Mouse (Mus musculus): ENCODE results near the gene Scml4. TPM values are rescaled to one million over a fixed set of nuclear protein-coding genes. Genes with fewer than 3 reads are reported as not detected.
A peak's percentile ranks its signal among the peaks of the same experiment; 100 is the strongest.

The Scml4 gene
- total and polyA plus RNA-seq, 3 experiments = 0.84 to 1.3 (median 1.3) TPM

DNA sequence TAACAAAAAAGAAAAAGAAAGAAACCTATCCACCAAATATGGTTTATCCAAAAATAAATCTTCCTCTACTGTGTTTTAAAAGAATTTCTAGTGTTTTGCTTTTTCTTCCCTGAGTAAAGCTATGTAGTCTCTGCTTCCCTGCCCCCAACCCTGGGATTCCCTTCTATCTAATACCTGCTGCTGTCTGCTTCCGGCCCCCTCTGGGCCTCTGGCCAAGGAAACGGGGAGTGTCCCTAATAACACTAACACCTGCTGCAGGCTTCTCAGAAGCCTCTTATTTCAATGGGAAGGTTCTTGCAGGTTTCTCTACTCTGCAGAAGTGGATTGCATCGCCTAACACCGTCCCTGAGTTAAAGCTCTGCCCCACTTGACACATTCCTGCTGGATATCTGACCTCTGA, 50.4 kb downstream of the Scml4 start:
- no peak overlapping the region for H3K9ac ChIP-seq (ENCODE audit: low read depth, low read length)
- no peaks in the 10 kb centered on the region for H3K79me2 ChIP-seq (replicated peaks; ENCODE audit: control insufficient read depth, insufficient read depth, low read length)
- intact Hi-C loops (cut with DNase I) = no loop called here
- TF ChIP-seq POLR2A (IDR thresholded peaks at IDR 0.05; ENCODE audit: insufficient read depth, low read depth, low read length) (no peak), CTCF (IDR thresholded peaks at IDR 0.05) (no peak), EP300 (IDR thresholded peaks at IDR 0.05; ENCODE audit: insufficient read depth, low read depth, low read length) (no peak)
- no peak for DNase-seq
- H3K4me3 ChIP-seq = no peak overlapping the region
- H3K36me3 ChIP-seq (ENCODE audit: control insufficient read depth, insufficient read depth, low read length) = no peaks in the 10 kb centered on the region
- H3K27me3 ChIP-seq (ENCODE audit: control insufficient read depth, insufficient read depth, low read length) = no peaks in the 10 kb centered on the region
- H3K27ac ChIP-seq = no peak overlapping the region
- 20% methylated on average over 4 of the region's 4 CpGs for WGBS
- peaks cover 2% of the 10 kb centered on the region for H3K4me1 ChIP-seq (ENCODE audit: control insufficient read depth, insufficient read depth, low read length)

GRCm38 (mm10) chr10:42912056-42912455, 51.9 kb downstream of the Scml4 start:
- intact Hi-C loops (cut with DNase I) = no loop called here
- DNase-seq = no peak
- no peak overlapping the region for H3K4me3 ChIP-seq
- WGBS = 94% methylated on average over 10 of the region's 10 CpGs
- H3K79me2 ChIP-seq (replicated peaks; ENCODE audit: control insufficient read depth, insufficient read depth, low read length) = no peaks in the 10 kb centered on the region
- TF ChIP-seq POLR2A (IDR thresholded peaks at IDR 0.05; ENCODE audit: insufficient read depth, low read depth, low read length) (no peak), CTCF (IDR thresholded peaks at IDR 0.05) (no peak), EP300 (IDR thresholded peaks at IDR 0.05; ENCODE audit: insufficient read depth, low read depth, low read length) (no peak)
- no peak overlapping the region for H3K9ac ChIP-seq (ENCODE audit: low read depth, low read length)
- H3K36me3 ChIP-seq (ENCODE audit: control insufficient read depth, insufficient read depth, low read length) = no peaks in the 10 kb centered on the region
- no peak overlapping the region for H3K27ac ChIP-seq
- H3K4me1 ChIP-seq (ENCODE audit: control insufficient read depth, insufficient read depth, low read length) = peaks cover 2% of the 10 kb centered on the region
- H3K27me3 ChIP-seq (ENCODE audit: control insufficient read depth, insufficient read depth, low read length) = no peaks in the 10 kb centered on the region

GRCm38 (mm10) chr10:42913196-42913595, 53.0 kb downstream of the Scml4 start:
- H3K4me1 ChIP-seq (ENCODE audit: control insufficient read depth, insufficient read depth, low read length) = peaks cover 2% of the 10 kb centered on the region
- 54% methylated on average over 4 of the region's 4 CpGs for WGBS
- no peak for DNase-seq
- H3K36me3 ChIP-seq (ENCODE audit: control insufficient read depth, insufficient read depth, low read length) = no peaks in the 10 kb centered on the region
- no peak overlapping the region for H3K9ac ChIP-seq (ENCODE audit: low read depth, low read length)
- intact Hi-C loops (cut with DNase I) = no loop called here
- peak; percentile 32 for TF ChIP-seq CTCF (IDR thresholded peaks at IDR 0.05)
- TF ChIP-seq POLR2A (IDR thresholded peaks at IDR 0.05; ENCODE audit: insufficient read depth, low read depth, low read length) = no peak
- no peak for TF ChIP-seq EP300 (IDR thresholded peaks at IDR 0.05; ENCODE audit: insufficient read depth, low read depth, low read length)
- no peaks in the 10 kb centered on the region for H3K27me3 ChIP-seq (ENCODE audit: control insufficient read depth, insufficient read depth, low read length)
- no peak overlapping the region for H3K4me3 ChIP-seq
- no peaks in the 10 kb centered on the region for H3K79me2 ChIP-seq (replicated peaks; ENCODE audit: control insufficient read depth, insufficient read depth, low read length)
- no peak overlapping the region for H3K27ac ChIP-seq

GRCm38 (mm10) chr10:42914146-42914545, 54.0 kb downstream of the Scml4 start:
- no peaks in the 10 kb centered on the region for H3K36me3 ChIP-seq (ENCODE audit: control insufficient read depth, insufficient read depth, low read length)
- H3K79me2 ChIP-seq (replicated peaks; ENCODE audit: control insufficient read depth, insufficient read depth, low read length) = no peaks in the 10 kb centered on the region
- intact Hi-C loops (cut with DNase I) = no loop called here
- H3K9ac ChIP-seq (ENCODE audit: low read depth, low read length) = no peak overlapping the region
- 33% methylated on average over 6 of the region's 6 CpGs for WGBS
- H3K27ac ChIP-seq = no peak overlapping the region
- TF ChIP-seq POLR2A (IDR thresholded peaks at IDR 0.05; ENCODE audit: insufficient read depth, low read depth, low read length) = no peak
- no peak for TF ChIP-seq CTCF (IDR thresholded peaks at IDR 0.05)
- no peak for TF ChIP-seq EP300 (IDR thresholded peaks at IDR 0.05; ENCODE audit: insufficient read depth, low read depth, low read length)
- H3K27me3 ChIP-seq (ENCODE audit: control insufficient read depth, insufficient read depth, low read length) = no peaks in the 10 kb centered on the region
- H3K4me1 ChIP-seq (ENCODE audit: control insufficient read depth, insufficient read depth, low read length) = peaks cover 2% of the 10 kb centered on the region
- DNase-seq = no peak
- no peak overlapping the region for H3K4me3 ChIP-seq

DNA sequence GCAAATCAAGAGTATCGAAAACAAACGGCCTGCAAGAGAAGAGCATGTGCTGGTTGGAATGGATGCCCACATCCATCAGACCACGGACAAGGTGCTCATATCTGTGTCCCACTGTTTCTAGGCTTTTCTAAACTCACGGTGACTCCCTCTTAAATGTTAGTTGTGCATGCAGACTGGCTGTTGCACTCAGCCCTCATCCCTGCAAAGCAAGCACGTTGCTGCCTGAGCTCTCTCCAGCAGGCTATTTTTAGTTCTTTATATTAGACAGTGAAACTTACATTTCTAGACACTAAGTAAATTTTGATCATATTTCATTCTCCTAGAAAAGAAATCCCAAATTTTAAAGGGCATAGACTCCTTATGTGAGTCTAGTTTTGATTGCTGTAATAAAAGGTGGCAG, 57.2 kb downstream of the Scml4 start:
- Histone ChIP-seq H3K36me3 (ENCODE audit: control insufficient read depth, insufficient read depth, low read length) (no peaks in the 10 kb centered on the region), H3K79me2 (replicated peaks; ENCODE audit: control insufficient read depth, insufficient read depth, low read length) (no peaks in the 10 kb centered on the region), H3K27me3 (ENCODE audit: control insufficient read depth, insufficient read depth, low read length) (no peaks in the 10 kb centered on the region), H3K4me3 (no peak overlapping the region), H3K27ac (no peak overlapping the region), H3K4me1 (ENCODE audit: control insufficient read depth, insufficient read depth, low read length) (peaks cover 2% of the 10 kb centered on the region), H3K9ac (ENCODE audit: low read depth, low read length) (no peak overlapping the region)
- WGBS = 66% methylated on average over 5 of the region's 5 CpGs
- intact Hi-C loops (cut with DNase I) = no loop called here
- TF ChIP-seq EP300 (IDR thresholded peaks at IDR 0.05; ENCODE audit: insufficient read depth, low read depth, low read length) (no peak), POLR2A (IDR thresholded peaks at IDR 0.05; ENCODE audit: insufficient read depth, low read depth, low read length) (no peak), CTCF (IDR thresholded peaks at IDR 0.05) (no peak)
- DNase-seq = no peak

DNA sequence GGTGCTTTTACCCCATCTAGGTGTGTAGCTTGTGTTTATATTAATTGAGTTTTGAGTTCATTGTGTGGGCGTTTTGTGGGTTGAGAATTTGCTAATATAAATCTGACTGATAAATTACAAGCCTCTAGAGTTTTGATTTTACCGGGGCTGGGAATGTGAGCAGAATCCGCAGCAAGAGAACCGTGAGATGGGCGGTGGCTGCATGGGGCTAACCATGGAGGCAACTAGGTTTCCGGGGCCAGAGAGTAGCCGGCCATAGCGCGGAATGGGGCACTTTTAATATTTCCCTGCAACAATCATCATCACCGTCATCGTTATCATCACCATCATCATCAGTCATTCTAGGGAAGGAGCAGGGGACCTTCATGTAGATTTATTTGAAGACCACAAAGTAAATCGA, 59.6 kb downstream of the Scml4 start:
- WGBS = 93% methylated on average over 12 of the region's 12 CpGs

More for the DNA sequence above, 59.6 kb downstream of the Scml4 start:
- intact Hi-C loops (cut with DNase I) = no loop called here
- DNase-seq = no peak
- Histone ChIP-seq H3K4me1 (ENCODE audit: control insufficient read depth, insufficient read depth, low read length) (no peaks in the 10 kb centered on the region), H3K79me2 (replicated peaks; ENCODE audit: control insufficient read depth, insufficient read depth, low read length) (no peaks in the 10 kb centered on the region), H3K27me3 (ENCODE audit: control insufficient read depth, insufficient read depth, low read length) (no peaks in the 10 kb centered on the region), H3K27ac (no peak overlapping the region), H3K36me3 (ENCODE audit: control insufficient read depth, insufficient read depth, low read length) (no peaks in the 10 kb centered on the region), H3K4me3 (no peak overlapping the region), H3K9ac (ENCODE audit: low read depth, low read length) (no peak overlapping the region)
- TF ChIP-seq POLR2A (IDR thresholded peaks at IDR 0.05; ENCODE audit: insufficient read depth, low read depth, low read length) (no peak), EP300 (IDR thresholded peaks at IDR 0.05; ENCODE audit: insufficient read depth, low read depth, low read length) (no peak), CTCF (IDR thresholded peaks at IDR 0.05) (no peak)
